Mouse (Mus musculus) erythroblast, embryonic 14.5 days (primary cell): ENCODE measurements around the gene Tkt.

Experiments used
- GATA1 ChIP-seq: IDR thresholded peaks from 2 replicates; pipeline ENCODE4 v1.6.1; 2012; ENCODE audit warnings: low read length, inconsistent platforms, mixed read lengths
- TAL1 ChIP-seq: IDR thresholded peaks from 3 replicates; pipeline ENCODE4 v1.6.1; 2012; ENCODE audit warnings: low read length, inconsistent platforms, mixed read lengths

- TF ChIP-seq GATA1 (no peak), TAL1 (no peak)
Observed at GRCm38 (mm10) chr14:30575791-30576190, 27.6 kb downstream of the Tkt start.
